Mouse (Mus musculus) embryonic facial prominence, embryonic 11.5 days (tissue): ENCODE results near the gene Rsrc1. TPM values are rescaled to one million over a fixed set of nuclear protein-coding genes. Genes with fewer than 3 reads are reported as not detected.
"Not testable (repeated sequence)": the region's sequence is repeated elsewhere in the genome, so short reads cannot be mapped to it uniquely, and the experiment has no call there.

Experiments used
- ATAC-seq: fragments of 200-750 bp; cut with Nextera tagmentation; replicated peaks from 2 replicates; pipeline ENCODE4 v1.8.0; 2017; ENCODE audit warnings: low read depth; ENCODE audit not compliant: insufficient number of reproducible peaks, low FRiP score, low TSS enrichment
- DNase-seq: peaks from one replicate; pipeline ENCODE4 v3.0.0-alpha.2; 2015; ENCODE audit warnings: low spot score
- H3K27ac ChIP-seq: fragments of 300-500 bp; sonication (generic); replicated peaks from 2 replicates; pipeline ENCODE4 v1.5.1; 2014; ENCODE audit warnings: mild to moderate bottlenecking, low read depth, low read length, control low read depth
- H3K27me3 ChIP-seq: fragments of 300-500 bp; sonication (generic); 2 replicates; pipeline ENCODE4 v1.6.1; 2014; ENCODE audit warnings: mild to moderate bottlenecking, low read length, moderate library complexity, mixed read lengths; ENCODE audit not compliant: control insufficient read depth, insufficient read depth
- H3K36me3 ChIP-seq: fragments of 300-500 bp; sonication (generic); replicated peaks from 2 replicates; pipeline ENCODE4 v1.6.1; 2014; ENCODE audit warnings: low read depth, mild to moderate bottlenecking, low read length, moderate library complexity, mixed read lengths; ENCODE audit not compliant: control insufficient read depth, insufficient read depth
- H3K4me1 ChIP-seq: fragments of 300-500 bp; sonication (generic); 2 replicates; pipeline ENCODE4 v1.6.1; 2014; ENCODE audit warnings: low read length, mixed read lengths; ENCODE audit not compliant: control insufficient read depth, insufficient read depth
- H3K4me2 ChIP-seq: fragments of 300-500 bp; sonication (generic); 2 replicates; pipeline ENCODE4 v1.6.1; 2014; ENCODE audit warnings: low read depth, mild to moderate bottlenecking, control low read depth, low read length, moderate library complexity
- H3K4me3 ChIP-seq: fragments of 300-500 bp; sonication (generic); 2 replicates; pipeline ENCODE4 v1.5.1; 2014; ENCODE audit warnings: low read depth, low read length, control low read depth
- H3K9ac ChIP-seq: fragments of 300-500 bp; sonication (generic); replicated peaks from 2 replicates; pipeline ENCODE4 v1.6.1; 2014; ENCODE audit warnings: mild to moderate bottlenecking, control low read depth, low read length
- H3K9me3 ChIP-seq: fragments of 300-500 bp; sonication (generic); replicated peaks from 2 replicates; pipeline ENCODE4 v1.6.1; 2016; ENCODE audit warnings: mild to moderate bottlenecking, low read length, inconsistent platforms, mixed read lengths; ENCODE audit not compliant: control insufficient read depth
- WGBS: fragments of 180-500 bp; shearing (Covaris S2); extraction: QIAGEN DNeasy Blood & Tissue Kit; methylation state at CpG from one replicate; pipeline ENCODE4 v1.1.7; 2014; 5-methylcytosine and 5-hydroxymethylcytosine counted together
- polyA plus RNA-seq: library from polyadenylated mRNA; unstranded; fragments of >200 nt; fragmentation: Nextera tagmentation; extraction: Ambion mirVana; gene quantifications from 2 replicates; pipeline ENCODE4 v1.2.1, GENCODE M21; 2014

Rsrc1 gene
- polyA plus RNA-seq, 1 experiment from 2014 or later, result 54.8 TPM

DNA sequence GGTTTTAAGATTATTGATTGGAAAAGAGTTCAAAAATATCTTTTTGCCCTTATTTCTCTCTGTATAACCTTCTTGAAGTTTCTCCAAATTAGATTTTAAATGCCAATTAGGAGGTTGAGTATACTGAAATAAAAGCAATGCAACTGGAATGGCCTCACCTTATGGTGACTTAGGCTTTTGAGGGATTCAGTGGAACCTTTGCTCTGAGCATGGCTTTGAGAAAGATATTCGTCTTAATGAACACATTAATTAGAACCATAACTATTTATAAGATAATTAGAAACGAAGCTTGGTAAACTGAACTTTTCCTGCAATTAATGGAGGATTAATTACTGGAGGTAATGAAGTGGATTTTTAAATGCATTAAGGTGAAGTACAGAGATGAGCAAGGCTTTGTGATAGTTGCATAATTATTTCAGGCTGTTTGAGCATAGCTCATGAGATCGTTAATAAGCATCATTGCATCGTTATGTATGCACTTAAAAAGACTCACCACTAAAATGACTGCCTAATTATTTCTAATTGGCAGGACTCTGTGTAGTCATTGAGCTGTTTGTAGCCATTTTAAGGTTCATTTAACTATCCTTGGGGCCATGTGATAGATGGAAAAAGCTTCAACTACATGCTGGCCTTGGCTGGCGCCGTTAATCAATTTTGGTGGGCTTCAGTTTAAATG is 55.3 kb downstream of the Rsrc1 start:
- no peak overlapping the region for H3K9ac ChIP-seq
- ATAC-seq, result no peak
- no peaks in the 10 kb centered on the region for H3K36me3 ChIP-seq
- 70% methylated on average over 6 of the region's 6 CpGs for WGBS
- no peaks in the 10 kb centered on the region for H3K4me1 ChIP-seq
- DNase-seq, result no peak
- H3K4me3 ChIP-seq, result no peak overlapping the region
- no peak overlapping the region for H3K27ac ChIP-seq
- H3K27me3 ChIP-seq, result no peaks in the 10 kb centered on the region
- H3K9me3 ChIP-seq, result no peaks in the 10 kb centered on the region
- H3K4me2 ChIP-seq, result no peak overlapping the region

GRCm38 (mm10) chr3:67059755-67060154 is 78.6 kb downstream of the Rsrc1 start:
- WGBS, result 88% methylated on average over 2 of the region's 2 CpGs
- Histone ChIP-seq H3K4me3 (no peak overlapping the region), H3K9me3 (no peaks in the 10 kb centered on the region), H3K27ac (no peak overlapping the region), H3K36me3 (no peaks in the 10 kb centered on the region), H3K9ac (no peak overlapping the region), H3K27me3 (no peaks in the 10 kb centered on the region), H3K4me2 (no peak overlapping the region), H3K4me1 (no peaks in the 10 kb centered on the region)
- ATAC-seq, result no peak
- DNase-seq, result no peak

GRCm38 (mm10) chr3:67070575-67071488 is 89.6 kb downstream of the Rsrc1 start:
- Histone ChIP-seq H3K27ac (no peak overlapping the region), H3K9ac (no peak overlapping the region), H3K4me3 (no peak overlapping the region), H3K4me2 (no peak overlapping the region), H3K9me3 (no peaks in the 10 kb centered on the region), H3K27me3 (no peaks in the 10 kb centered on the region), H3K4me1 (no peaks in the 10 kb centered on the region), H3K36me3 (no peaks in the 10 kb centered on the region)
- DNase-seq (no peak), ATAC-seq (no peak)
- WGBS, result 79% methylated on average over 11 of the region's 11 CpGs

GRCm38 (mm10) chr3:67073653-67074052 is 92.5 kb downstream of the Rsrc1 start:
- H3K36me3 ChIP-seq, result not testable (repeated sequence)
- ATAC-seq, result 0 out of 2 replicates have a peak, but pooled peaks have one; percentile 18

DNA sequence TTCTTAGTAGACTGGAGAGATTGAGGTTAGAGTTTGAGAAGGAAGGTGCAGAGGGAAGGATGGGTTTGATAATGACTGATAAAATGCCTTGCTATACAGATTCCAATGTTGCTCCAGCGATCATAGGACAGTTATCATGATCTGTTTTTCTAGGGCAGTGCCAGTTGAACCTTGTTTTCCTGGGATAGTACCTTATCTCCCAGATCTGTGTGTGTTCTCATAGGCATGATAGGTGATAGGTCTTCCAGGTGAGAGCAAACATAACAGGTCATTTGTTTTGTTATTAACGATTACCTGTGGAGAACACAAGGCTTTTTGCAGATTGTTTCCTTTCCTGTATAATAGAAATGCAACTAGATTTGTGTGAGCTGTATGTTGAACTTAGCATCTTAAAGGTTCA is 94.3 kb downstream of the Rsrc1 start:
- Histone ChIP-seq H3K9me3 (no peaks in the 10 kb centered on the region), H3K27me3 (no peaks in the 10 kb centered on the region), H3K4me2 (no peak overlapping the region), H3K4me1 (no peaks in the 10 kb centered on the region), H3K4me3 (no peak overlapping the region), H3K36me3 (no peaks in the 10 kb centered on the region), H3K9ac (no peak overlapping the region), H3K27ac (no peak overlapping the region)
- WGBS, result 94% methylated on average over 2 of the region's 2 CpGs
- ATAC-seq (no peak), DNase-seq (no peak)

More at GRCm38 (mm10) chr3:67073653-67074052, 92.5 kb downstream of the Rsrc1 start:
- not testable (repeated sequence) for H3K9me3 ChIP-seq, H3K4me3 ChIP-seq, H3K4me1 ChIP-seq, DNase-seq, H3K9ac ChIP-seq, H3K4me2 ChIP-seq, H3K27ac ChIP-seq, H3K27me3 ChIP-seq

GRCm38 (mm10) chr3:67084742-67085141 is 103.6 kb downstream of the Rsrc1 start:
- ATAC-seq, result no peak
- Histone ChIP-seq H3K4me2 (no peak overlapping the region), H3K27me3 (no peaks in the 10 kb centered on the region), H3K27ac (no peak overlapping the region), H3K9me3 (no peaks in the 10 kb centered on the region), H3K36me3 (no peaks in the 10 kb centered on the region), H3K9ac (no peak overlapping the region), H3K4me1 (no peaks in the 10 kb centered on the region), H3K4me3 (no peak overlapping the region)
- no peak for DNase-seq
- 93% methylated on average over 1 of the region's 1 CpGs for WGBS

- no peak overlapping the region for H3K9ac ChIP-seq
- no peak overlapping the region for H3K27ac ChIP-seq
- no peak overlapping the region for H3K4me2 ChIP-seq
- no peaks in the 10 kb centered on the region for H3K4me1 ChIP-seq
- 97% methylated on average over 3 of the region's 3 CpGs for whole genome bisulfite sequencing
- H3K36me3 ChIP-seq, result no peaks in the 10 kb centered on the region
- ATAC-seq, result no peak
- H3K4me3 ChIP-seq, result no peak overlapping the region
- H3K9me3 ChIP-seq, result no peaks in the 10 kb centered on the region
- no peaks in the 10 kb centered on the region for H3K27me3 ChIP-seq
- DNase-seq, result no peak
Measured at GRCm38 (mm10) chr3:67108428-67108827, 127.2 kb downstream of the Rsrc1 start.

- H3K4me3 ChIP-seq, result no peak overlapping the region
- no peaks in the 10 kb centered on the region for H3K36me3 ChIP-seq
- DNase-seq (no peak), ATAC-seq (no peak)
- no peaks in the 10 kb centered on the region for H3K4me1 ChIP-seq
- no peaks in the 10 kb centered on the region for H3K27me3 ChIP-seq
- WGBS, result 85% methylated on average over 4 of the region's 4 CpGs
- H3K9me3 ChIP-seq, result no peaks in the 10 kb centered on the region
- H3K9ac ChIP-seq, result no peak overlapping the region
- no peak overlapping the region for H3K27ac ChIP-seq
- no peak overlapping the region for H3K4me2 ChIP-seq
Measured at GRCm38 (mm10) chr3:67116317-67116716, 135.1 kb downstream of the Rsrc1 start.
